Mouse (Mus musculus): ENCODE results near the gene Aup1. TPM values are rescaled to one million over a fixed set of nuclear protein-coding genes. Genes with fewer than 3 reads are reported as not detected.
A peak's percentile ranks its signal among the peaks of the same experiment; 100 is the strongest.

Aup1 gene
- total RNA-seq, 2 experiments from 2014 or later = 130 to 135 TPM

- intact Hi-C loops (cut with DNase I) = no loop called here
- TF ChIP-seq CTCF (IDR thresholded peaks at IDR 0.05) = no peak
- no peak for DNase-seq (ENCODE audit: extremely low spot score in 1 of 2, low spot score in 2 of 2)
- Histone ChIP-seq H3K4me3 (no peak overlapping the region), H3K27ac (no peak overlapping the region)
These were observed 44.1 kb downstream of the Aup1 start for GRCm38 (mm10) chr6:83098411-83098810.

- peak; percentile 49 for TF ChIP-seq CTCF (IDR thresholded peaks at IDR 0.05)
- Histone ChIP-seq H3K27ac (peak within 1 kb of the TSS; percentile 90), H3K4me3 (peak within 1 kb of the TSS; percentile 72)
- intact Hi-C loops (cut with DNase I) = loop anchor here (1.0 to 2.0 kb wide), 3 partner anchors 23 to 105 kb away; partner anchors contain the start of gene Aup1
- DNase-seq (ENCODE audit: extremely low spot score in 1 of 2, low spot score in 2 of 2) = peak; percentile 80 to 86
These were observed 47.0 kb downstream of the Aup1 start, which contains the start of the genes Ccdc142 and Gm42688 for GRCm38 (mm10) chr6:83101316-83101687. TSS of gene Ccdc142 (plus strand) at chr6:83101601. TSS of gene Gm42688 (plus strand) at chr6:83101617.

- intact Hi-C loops (cut with DNase I) = loop anchor here (1.0 to 2.0 kb wide), 3 partner anchors 23 to 106 kb away; partner anchors contain the start of gene Aup1
- H3K4me3 ChIP-seq = peak overlapping the region; percentile 72
- H3K27ac ChIP-seq = peak overlapping the region; percentile 90
- TF ChIP-seq CTCF (IDR thresholded peaks at IDR 0.05) = peak; percentile 51
- peak; percentile 62 to 64 for DNase-seq (ENCODE audit: extremely low spot score in 1 of 2, low spot score in 2 of 2)
These were observed 47.6 kb downstream of the Aup1 start for GRCm38 (mm10) chr6:83101688-83102556.

- TF ChIP-seq CTCF (IDR thresholded peaks at IDR 0.05) = no peak
- H3K27ac ChIP-seq = peak overlapping the region; percentile 40; the same call in 1 of the 2 replicates
- H3K4me3 ChIP-seq = peak overlapping the region; percentile 72
- intact Hi-C loops (cut with DNase I) = no loop called here
- no peak for DNase-seq (ENCODE audit: extremely low spot score in 1 of 2, low spot score in 2 of 2)
These were observed 48.9 kb downstream of the Aup1 start for GRCm38 (mm10) chr6:83103130-83103650.

GRCm38 (mm10) chr6:83104158-83104557 is 49.8 kb downstream of the Aup1 start:
- Histone ChIP-seq H3K4me3 (no peak overlapping the region), H3K27ac (no peak overlapping the region)
- TF ChIP-seq CTCF (IDR thresholded peaks at IDR 0.05) = no peak
- no peak for DNase-seq (ENCODE audit: extremely low spot score in 1 of 2, low spot score in 2 of 2)
- intact Hi-C loops (cut with DNase I) = no loop called here

Small RNA genes within 50 kb of the gene (microRNA-seq; reads per million reads assigned to microRNA genes)
- gene Mir3470a (0 reads per million in 2 experiments), gene Mir7040 (0 to 0.72 reads per million in 2 experiments)

Other genes with a start within 250 kb of the Aup1 start
- 10 to 100 TPM; 39.4 to 40.7 TPM for gene Sema4f, start 114.8 kb upstream of the Aup1 start, total RNA-seq (2021)
- not detected for gene M1ap, start 107.6 kb upstream of the Aup1 start, total RNA-seq (2021)
- 1 to 10 TPM; 1.4 to 2.1 TPM for gene Dok1, start 21.1 kb upstream of the Aup1 start, total RNA-seq (2021)
- 1 to 10 TPM; 2.0 to 3.5 TPM for gene Loxl3, start 20.3 kb upstream of the Aup1 start, total RNA-seq (2021)
- gene Htra2, start 752 bp downstream of the Aup1 start, total RNA-seq (2021) = 10 to 100 TPM; 42.2 to 47.0 TPM
- gene Dqx1, start 3.3 kb downstream of the Aup1 start, total RNA-seq (2021) = under 1 TPM; 0.61 to 0.68 TPM
- gene Tlx2, start 15.8 kb downstream of the Aup1 start, total RNA-seq (2021) = not detected
- gene Pcgf1, start 23.3 kb downstream of the Aup1 start, total RNA-seq (2021) = 10 to 100 TPM; 24.3 to 27.0 TPM
- 1 to 10 TPM in 1 of 2 experiments, not detected in 1; 1.9 TPM for gene Lbx2, start 31.8 kb downstream of the Aup1 start, total RNA-seq (2021)
- gene Ccdc142, start 47.1 kb downstream of the Aup1 start, total RNA-seq (2021) = 1 to 10 TPM; 6.8 to 7.8 TPM
- 1 to 10 TPM; 4.6 to 6.9 TPM for gene Gm42688, start 47.1 kb downstream of the Aup1 start, total RNA-seq (2021)
- gene Mrpl53, start 54.5 kb downstream of the Aup1 start, total RNA-seq (2021) = 10 to 100 TPM; 57.5 to 61.7 TPM
- gene Mogs, start 61.0 kb downstream of the Aup1 start, total RNA-seq (2021) = 10 to 100 TPM; 28.6 to 29.5 TPM
- gene Wbp1, start 67.0 kb downstream of the Aup1 start, total RNA-seq (2021) = 10 to 100 TPM; 42.4 to 42.5 TPM
- 10 to 100 TPM; 19.9 to 22.2 TPM for gene Ino80b, start 70.9 kb downstream of the Aup1 start, total RNA-seq (2021)
- 10 to 100 TPM; 87.0 to 97.5 TPM for gene Rtkn, start 80.9 kb downstream of the Aup1 start, total RNA-seq (2021)
- 10 to 100 TPM; 26.0 to 26.6 TPM for gene Wdr54, start 101.9 kb downstream of the Aup1 start, total RNA-seq (2021)
- 10 to 100 TPM; 30.9 to 35.6 TPM for gene 1700003E16Rik, start 101.9 kb downstream of the Aup1 start, total RNA-seq (2021)
- gene Dctn1, start 111.4 kb downstream of the Aup1 start, total RNA-seq (2021) = 100 to 1,000 TPM; 369 to 376 TPM
- 1 to 10 TPM in 1 of 2 experiments, under 1 TPM in 1; 0.84 to 1.3 TPM for gene Slc4a5, start 165.3 kb downstream of the Aup1 start, total RNA-seq (2021)

Measured in left cerebral cortex, adult 2 months (tissue).